Mouse (Mus musculus) MEL (cell line): ENCODE results near the gene Tnfrsf25. TPM values are rescaled to one million over a fixed set of nuclear protein-coding genes. Genes with fewer than 3 reads are reported as not detected.
A peak's percentile ranks its signal among the peaks of the same experiment; 100 is the strongest.

Source experiments
- DNase-seq: peaks from one replicate; pipeline ENCODE4 v3.0.0; 2011; ENCODE audit warnings: low read depth, low spot score
- H3K27ac ChIP-seq: 2 replicates; pipeline ENCODE4 v1.5.1; 2012; ENCODE audit warnings: low read depth, mild to moderate bottlenecking, control low read depth, low read length, moderate library complexity; ENCODE audit not compliant: control insufficient read depth
- H3K27me3 ChIP-seq, 2 experiments: fragments of 150-350 bp in 1 of 2; sonication (generic) in 1 of 2; 2 replicates each; pipeline ENCODE4 v1.6.1; 2012; ENCODE audit warnings: low read length in 2 of 2, mild to moderate bottlenecking in 2 of 2, improper control_type of control experiment in 1 of 2, moderate library complexity in 1 of 2; ENCODE audit not compliant: insufficient read depth in 2 of 2, control insufficient read depth in 1 of 2
- H3K36me3 ChIP-seq, 2 experiments: 2 replicates each; pipeline ENCODE4 v1.6.1; 2012 to 2014; ENCODE audit warnings: low read length in 2 of 2, improper control_type of control experiment in 1 of 2, inconsistent platforms in 1 of 2, mild to moderate bottlenecking in 1 of 2; ENCODE audit not compliant: insufficient read depth in 2 of 2, control insufficient read depth in 1 of 2
- H3K4me1 ChIP-seq, 2 experiments: fragments of 150-350 bp in 1 of 2; sonication (generic) in 1 of 2; 2 replicates each; pipeline ENCODE4 v1.6.1; 2012; ENCODE audit warnings: low read length in 2 of 2, improper control_type of control experiment in 1 of 2, mild to moderate bottlenecking in 1 of 2; ENCODE audit not compliant: insufficient read depth in 2 of 2, control insufficient read depth in 1 of 2
- H3K4me3 ChIP-seq, 2 experiments: fragments of 150-350 bp in 1 of 2; sonication (generic) in 1 of 2; 2 replicates each; pipeline ENCODE4 v1.5.1; 2012; ENCODE audit warnings: low read depth in 2 of 2, low read length in 2 of 2, mild to moderate bottlenecking in 2 of 2, moderate library complexity in 2 of 2, control low read depth in 1 of 2, improper control_type of control experiment in 1 of 2; ENCODE audit not compliant: control insufficient read depth in 1 of 2, insufficient read depth in 1 of 2
- H3K79me2 ChIP-seq: 2 replicates; pipeline ENCODE4 v1.6.1; 2012; ENCODE audit warnings: mild to moderate bottlenecking, low read length, moderate library complexity; ENCODE audit not compliant: control insufficient read depth, poor library complexity, insufficient read depth
- H3K9ac ChIP-seq: 2 replicates; pipeline ENCODE4 v1.6.1; 2012; ENCODE audit warnings: low read depth, mild to moderate bottlenecking, control low read depth, low read length, moderate library complexity; ENCODE audit not compliant: control insufficient read depth, poor library complexity, severe bottlenecking
- H3K9me3 ChIP-seq: fragments of 150-350 bp; sonication (generic); replicated peaks from 2 replicates; pipeline ENCODE4 v1.6.1; 2012; ENCODE audit warnings: mild to moderate bottlenecking, low read length, improper control_type of control experiment, moderate library complexity; ENCODE audit not compliant: insufficient read depth
- BHLHE40 ChIP-seq: IDR thresholded peaks from 2 replicates; pipeline ENCODE4 v1.6.1; 2012; ENCODE audit warnings: low read depth, mild to moderate bottlenecking, inconsistent platforms, low read length, improper control_type of control experiment, borderline replicate concordance
- CTCF ChIP-seq, 3 experiments: IDR thresholded peaks in 2 of 3; conservative IDR thresholded peaks in 1 of 3; 2 replicates each; pipeline ENCODE4 v1.5.1; 2011 to 2012; ENCODE audit warnings: low read length in 3 of 3, low read depth in 2 of 3, mild to moderate bottlenecking in 2 of 3, improper control_type of control experiment in 1 of 3, inconsistent platforms in 1 of 3, mixed read lengths in 1 of 3, moderate library complexity in 1 of 3; ENCODE audit not compliant: control insufficient read depth in 1 of 3, insufficient read depth in 1 of 3, poor library complexity in 1 of 3, severe bottlenecking in 1 of 3
- ELF1 ChIP-seq: IDR thresholded peaks from 2 replicates; pipeline ENCODE4 v1.6.1; 2014; ENCODE audit warnings: low read depth, mild to moderate bottlenecking, inconsistent platforms, low read length, improper control_type of control experiment, moderate library complexity
- ETS1 ChIP-seq: IDR thresholded peaks from 2 replicates; pipeline ENCODE4 v1.6.1; 2012; ENCODE audit warnings: low read depth, mild to moderate bottlenecking, inconsistent platforms, low read length, improper control_type of control experiment, moderate library complexity
- GABPA ChIP-seq: IDR thresholded peaks from 2 replicates; pipeline ENCODE4 v1.6.1; 2012; ENCODE audit warnings: low read depth, mild to moderate bottlenecking, inconsistent platforms, low read length, improper control_type of control experiment, moderate library complexity
- HCFC1 ChIP-seq: IDR thresholded peaks from 2 replicates; pipeline ENCODE4 v1.6.1; 2012; ENCODE audit warnings: low read depth, mild to moderate bottlenecking, inconsistent platforms, low read length, improper control_type of control experiment, moderate library complexity
- MAFK ChIP-seq: IDR thresholded peaks from 2 replicates; pipeline ENCODE4 v1.6.1; 2011; ENCODE audit warnings: low read depth, mild to moderate bottlenecking, low read length, improper control_type of control experiment, borderline replicate concordance
- MAX ChIP-seq: IDR thresholded peaks from 2 replicates; pipeline ENCODE4 v1.6.1; 2011; ENCODE audit warnings: low read length, improper control_type of control experiment
- MEF2A ChIP-seq: IDR thresholded peaks from 2 replicates; pipeline ENCODE4 v1.6.1; 2014; ENCODE audit warnings: low read depth, mild to moderate bottlenecking, inconsistent platforms, low read length, improper control_type of control experiment; ENCODE audit not compliant: poor library complexity, insufficient replicate concordance, severe bottlenecking; ENCODE audit errors: extremely low read depth
- MXI1 ChIP-seq: IDR thresholded peaks from 2 replicates; pipeline ENCODE4 v1.6.1; 2011; ENCODE audit warnings: mild to moderate bottlenecking, low read depth, low read length, improper control_type of control experiment
- MYC ChIP-seq: IDR thresholded peaks from 2 replicates; pipeline ENCODE4 v1.6.1; 2011; ENCODE audit warnings: low read depth, mild to moderate bottlenecking, low read length, improper control_type of control experiment, moderate library complexity
- NELFE ChIP-seq: IDR thresholded peaks from 2 replicates; pipeline ENCODE4 v1.6.1; 2011; ENCODE audit warnings: low read depth, low read length, improper control_type of control experiment
- POLR2A ChIP-seq, 2 experiments: IDR thresholded peaks; 2 replicates each; pipeline ENCODE4 v1.6.1; 2011 to 2012; ENCODE audit warnings: low read length in 2 of 2, mild to moderate bottlenecking in 2 of 2, control low read depth in 1 of 2, improper control_type of control experiment in 1 of 2, low read depth in 1 of 2, moderate library complexity in 1 of 2; ENCODE audit not compliant: control insufficient read depth in 1 of 2, insufficient read depth in 1 of 2, poor library complexity in 1 of 2
- POLR2AphosphoS2 ChIP-seq: IDR thresholded peaks from 2 replicates; pipeline ENCODE4 v1.6.1; 2011; ENCODE audit warnings: low read length, improper control_type of control experiment
- POLR2AphosphoS5 ChIP-seq: IDR thresholded peaks from 2 replicates; pipeline ENCODE4 v1.6.1; 2012; ENCODE audit warnings: low read depth, borderline replicate concordance, mild to moderate bottlenecking, inconsistent platforms, low read length, moderate library complexity, mixed read lengths
- RAD21 ChIP-seq: IDR thresholded peaks from 2 replicates; pipeline ENCODE4 v1.6.1; 2011; ENCODE audit warnings: mild to moderate bottlenecking, low read depth, low read length, improper control_type of control experiment
- RCOR1 ChIP-seq: IDR thresholded peaks from 2 replicates; pipeline ENCODE4 v1.6.1; 2012; ENCODE audit warnings: low read depth, mild to moderate bottlenecking, inconsistent platforms, low read length, improper control_type of control experiment
- SIN3A ChIP-seq: IDR thresholded peaks from 2 replicates; pipeline ENCODE4 v1.6.1; 2012; ENCODE audit warnings: low read length, improper control_type of control experiment, inconsistent platforms
- SMC3 ChIP-seq: IDR thresholded peaks from 2 replicates; pipeline ENCODE4 v1.6.1; 2011; ENCODE audit warnings: low read depth, low read length, improper control_type of control experiment
- USF2 ChIP-seq, 2 experiments: IDR thresholded peaks; 2 replicates each; pipeline ENCODE4 v1.6.1; 2011 to 2012; ENCODE audit warnings: improper control_type of control experiment in 2 of 2, low read length in 2 of 2, borderline replicate concordance in 1 of 2, inconsistent platforms in 1 of 2, low read depth in 1 of 2, mild to moderate bottlenecking in 1 of 2; ENCODE audit not compliant: insufficient read depth in 1 of 2
- ZC3H11A ChIP-seq: IDR thresholded peaks from 2 replicates; pipeline ENCODE4 v1.6.1; 2012; ENCODE audit warnings: low read depth, mild to moderate bottlenecking, inconsistent platforms, low read length, improper control_type of control experiment
- ZKSCAN1 ChIP-seq: IDR thresholded peaks from 2 replicates; pipeline ENCODE4 v1.6.1; 2012; ENCODE audit warnings: low read depth, mild to moderate bottlenecking, inconsistent platforms, low read length, improper control_type of control experiment, moderate library complexity
- polyA plus RNA-seq, 2 experiments: library from polyadenylated mRNA; stranded (reverse) in 1 of 2; unstranded in 1 of 2; fragments of >175 nt in 1 of 2; fragments of >200 nt in 1 of 2; gene quantifications; 2 replicates each; pipeline versions ENCODE4 v1.2.1 to v1.2.4; 2012; ENCODE audit warnings: low replicate concordance in 2 of 2, low read depth in 1 of 2; ENCODE audit not compliant: insufficient read length in 2 of 2, insufficient read depth in 1 of 2, missing spikeins in 1 of 2
- total RNA-seq: library from RNA; depleted of rRNA; stranded (reverse); fragments of 300-350 nt; gene quantifications from 2 replicates; pipeline ENCODE4 v1.2.3, GENCODE M21; 2012

Gene Tnfrsf25
- total and polyA plus RNA-seq, 3 experiments = 0.97 to 1.1 TPM; not detected in 1

DNA sequence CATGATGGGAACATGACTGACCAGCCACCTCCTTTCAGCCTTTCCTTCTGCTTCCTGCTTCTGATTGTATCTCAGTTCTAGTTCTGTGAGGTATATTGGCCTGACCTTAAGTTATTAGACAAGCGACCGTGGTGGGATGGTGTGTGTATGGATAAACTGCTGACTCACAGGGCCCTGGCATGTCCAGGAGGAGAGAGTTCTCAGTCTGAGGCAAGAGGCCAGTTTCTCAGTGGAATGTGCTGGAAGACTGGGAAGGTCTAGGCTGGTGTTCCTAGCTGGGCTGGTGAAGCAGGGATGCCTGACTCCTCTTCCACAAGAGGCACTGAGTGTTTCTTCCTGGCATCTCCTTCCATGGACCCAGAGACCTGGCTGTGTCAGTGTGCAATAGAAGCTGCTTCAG is 47.0 kb downstream of the Tnfrsf25 start:
- Histone ChIP-seq H3K27me3 (no peaks in the 10 kb centered on the region), H3K36me3 (peaks cover 0 to 2% of the 10 kb centered on the region in 2 experiments; a peak in 2 of 4 replicates), H3K4me3 (no peak overlapping the region), H3K9me3 (no peaks in the 10 kb centered on the region), H3K79me2 (no peaks in the 10 kb centered on the region), H3K27ac (no peak overlapping the region), H3K9ac (no peak overlapping the region), H3K4me1 (peaks cover 0 to 8% of the 10 kb centered on the region in 2 experiments; a peak in 2 of 4 replicates)
- no peak for DNase-seq
- no peak for TF ChIP-seq GABPA
- TF ChIP-seq POLR2AphosphoS5 = no peak
- no peak for TF ChIP-seq BHLHE40
- TF ChIP-seq MYC = no peak
- no peak for TF ChIP-seq MAFK
- no peak for TF ChIP-seq CTCF (IDR thresholded peaks at IDR 0.05 in 2 of 3, conservative IDR thresholded peaks at IDR 0.05 in 1 of 3; ENCODE audit: control insufficient read depth in 1 of 3, insufficient read depth in 1 of 3, low read depth in 2 of 3, low read length in 3 of 3, poor library complexity in 1 of 3, severe bottlenecking in 1 of 3)
- no peak for TF ChIP-seq POLR2AphosphoS2
- TF ChIP-seq POLR2A (IDR thresholded peaks at IDR 0.05; ENCODE audit: control insufficient read depth in 1 of 2, insufficient read depth in 1 of 2, low read depth in 1 of 2, low read length in 2 of 2, poor library complexity in 1 of 2) = no peak

DNA sequence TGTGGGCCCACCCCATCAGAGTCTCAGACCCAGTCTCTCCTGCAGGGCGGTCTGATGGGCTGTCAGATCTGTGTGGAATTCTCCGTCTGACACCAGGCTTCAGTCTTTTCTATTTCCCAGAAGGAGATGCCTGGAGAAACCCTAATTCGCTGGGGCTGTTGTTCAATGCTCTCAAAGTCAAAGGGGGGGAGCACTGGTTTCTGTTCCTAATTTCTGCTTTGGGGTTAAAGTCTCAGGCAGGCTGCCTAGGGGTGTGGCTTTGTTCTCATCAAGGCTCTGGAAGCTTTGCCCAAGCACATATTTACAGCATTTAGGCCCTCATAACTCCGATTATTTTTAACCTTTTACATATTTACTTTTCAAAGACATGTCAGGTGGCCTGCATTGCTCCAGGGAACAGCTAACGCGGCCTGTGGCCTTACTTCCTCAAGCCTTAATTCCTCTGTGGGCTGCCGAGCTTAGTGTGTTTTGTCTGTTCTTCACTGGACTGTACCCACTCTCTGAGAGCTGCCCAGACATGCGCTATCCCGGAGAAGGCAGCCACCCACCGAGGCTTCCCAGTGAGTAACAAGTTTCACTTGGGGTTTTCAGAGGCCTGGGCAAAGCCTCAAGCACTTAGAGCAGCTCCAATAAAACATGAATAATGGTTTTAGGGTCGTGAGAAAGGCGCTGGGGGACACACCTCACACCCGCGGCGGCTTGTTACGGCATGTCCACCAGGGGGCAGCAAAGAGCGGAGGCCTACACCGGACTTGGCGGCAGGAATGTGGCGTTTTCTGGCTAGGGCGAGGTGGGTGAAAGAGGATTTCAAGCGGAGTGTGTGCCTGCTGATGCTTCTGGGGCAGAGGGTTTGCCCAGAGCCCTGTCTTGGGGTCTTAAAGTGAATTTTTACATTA is 49.5 kb downstream of the Tnfrsf25 start:
- Histone ChIP-seq H3K36me3 (no peaks in the 10 kb centered on the region), H3K4me1 (peaks cover 0 to 8% of the 10 kb centered on the region in 2 experiments; a peak in 1 of 4 replicates), H3K27me3 (no peaks in the 10 kb centered on the region), H3K79me2 (no peaks in the 10 kb centered on the region), H3K27ac (no peak overlapping the region), H3K4me3 (peak overlapping the region; percentile 27 to 39), H3K9ac (peak overlapping the region; percentile 45), H3K9me3 (no peaks in the 10 kb centered on the region)
- no peak for TF ChIP-seq RCOR1
- TF ChIP-seq CTCF (IDR thresholded peaks at IDR 0.05 in 2 of 3, conservative IDR thresholded peaks at IDR 0.05 in 1 of 3; ENCODE audit: control insufficient read depth in 1 of 3, insufficient read depth in 1 of 3, low read depth in 2 of 3, low read length in 3 of 3, poor library complexity in 1 of 3, severe bottlenecking in 1 of 3) = peak; percentile 84 to 99 (median 86)
- no peak for TF ChIP-seq NELFE
- TF ChIP-seq USF2 (IDR thresholded peaks at IDR 0.05; ENCODE audit: borderline replicate concordance in 1 of 2, insufficient read depth in 1 of 2, low read depth in 1 of 2, low read length in 2 of 2) = no peak
- TF ChIP-seq ZKSCAN1 = no peak
- TF ChIP-seq RAD21 = peak; percentile 38
- no peak for TF ChIP-seq POLR2AphosphoS5
- TF ChIP-seq MEF2A = no peak
- no peak for TF ChIP-seq ZC3H11A
- no peak for TF ChIP-seq ETS1
- TF ChIP-seq BHLHE40 = no peak
- no peak for TF ChIP-seq MXI1
- no peak for TF ChIP-seq MYC
- no peak for TF ChIP-seq ELF1
- TF ChIP-seq SIN3A = peak; percentile 39; the same call in 1 of the 2 replicates
- no peak for TF ChIP-seq MAX
- TF ChIP-seq HCFC1 = peak; percentile 13; the same call in 1 of the 2 replicates
- no peak for TF ChIP-seq POLR2AphosphoS2
- peak; percentile 63 for TF ChIP-seq SMC3
- no peak for TF ChIP-seq GABPA
- peak; percentile 76 for DNase-seq
